Mouse (Mus musculus) neutrophil, adult 59 days (primary cell): ENCODE data around the gene Mapk10. TPM values are rescaled to one million over a fixed set of nuclear protein-coding genes. Genes with fewer than 3 reads are reported as not detected.

ENCODE experiments used
- total RNA-seq, 2 experiments: library from RNA; stranded (reverse); gene quantifications; 1 replicate in 1 of 2; 2 replicates in 1 of 2; pipeline ENCODE4 v1.2.4; 2023

Mapk10 gene
- total RNA-seq = not detected

DNA sequence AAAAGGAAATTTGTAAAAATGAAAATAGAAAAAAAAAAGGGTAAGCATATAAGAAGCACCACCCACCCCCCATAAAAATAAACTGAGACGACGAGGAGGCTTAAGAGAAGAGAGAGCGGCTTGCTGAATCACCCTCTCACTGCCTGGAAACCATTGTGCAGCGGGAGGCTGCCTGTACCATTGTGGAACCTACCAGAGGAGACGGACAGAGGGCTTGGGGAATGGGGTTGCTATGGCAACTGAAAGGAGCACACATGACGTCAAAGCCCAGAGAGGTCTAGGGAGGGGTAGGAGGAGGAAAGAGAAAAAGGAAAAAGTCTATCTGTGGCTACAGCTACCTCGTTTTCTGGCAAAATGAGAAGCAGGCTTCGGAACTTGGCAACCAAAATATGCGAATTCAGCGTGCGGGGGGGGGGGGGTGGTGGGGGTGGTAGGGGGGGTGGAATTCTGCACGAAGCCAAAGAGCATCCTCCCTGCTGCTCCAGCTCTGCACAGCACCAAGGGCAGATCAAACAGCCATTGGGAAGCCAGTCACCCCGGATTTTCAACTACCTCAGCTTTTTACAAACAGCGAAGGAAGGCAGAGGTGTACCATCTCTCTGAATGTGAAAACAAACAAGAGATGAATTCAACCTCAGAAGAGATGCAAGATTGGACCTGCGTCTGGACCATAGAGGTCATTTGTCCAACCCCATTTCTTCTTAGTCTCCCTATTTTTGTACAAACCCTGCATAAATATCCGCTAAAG is at the start of gene Mapk10:
TSS of gene Mapk10 (minus strand) at position 234 of the 748 bp plus-strand sequence.

Other genes with a start within 250 kb of the Mapk10 start
- gene Ptpn13, start 213.9 kb upstream of the Mapk10 start, total RNA-seq = under 1 TPM; 0.22 to 0.58 TPM